Mouse (Mus musculus) mature B cell (primary cell): ENCODE measurements around the gene Rundc1.

Experiments
- in situ Hi-C: fragments of 300-500 bp; cut with MboI; formaldehyde crosslinking; loops from 2 replicates; pipeline ENCODE4 v1.14.3; 2019

The Rundc1 gene

GRCm38 (mm10) chr11:101442760-101443159 lies 17.9 kb downstream of the Rundc1 start:
- in situ Hi-C loops: loop anchor here (25.0 kb wide), 1 partner anchor 845 kb away; the partner anchor contains the start of genes Atxn7l3 and Tmub2

GRCm38 (mm10) chr11:101446319-101446718 lies 21.4 kb downstream of the Rundc1 start:
- in situ Hi-C loops: loop anchor here (25.0 kb wide), 1 partner anchor 841 kb away; the partner anchor contains the start of genes Atxn7l3 and Tmub2

- in situ Hi-C loops: loop anchor here (25.0 kb wide), 1 partner anchor 840 kb away; the partner anchor contains the start of genes Atxn7l3 and Tmub2
Observed at GRCm38 (mm10) chr11:101446860-101447259, 22.0 kb downstream of the Rundc1 start.

- in situ Hi-C loops: loop anchor here (25.0 kb wide), 1 partner anchor 840 kb away; the partner anchor contains the start of genes Atxn7l3 and Tmub2
Observed at GRCm38 (mm10) chr11:101447786-101448185, 22.9 kb downstream of the Rundc1 start.

GRCm38 (mm10) chr11:101448274-101448746 lies 23.4 kb downstream of the Rundc1 start, which contains the start of gene Ifi35:
Ifi35 (plus strand) TSS chr11:101448407.
- in situ Hi-C loops: loop anchor here (25.0 kb wide), 1 partner anchor 839 kb away; the partner anchor contains the start of genes Atxn7l3 and Tmub2

- in situ Hi-C loops: loop anchor here (25.0 kb wide), 1 partner anchor 838 kb away; the partner anchor contains the start of genes Atxn7l3 and Tmub2
Observed at GRCm38 (mm10) chr11:101448899-101449298, 24.0 kb downstream of the Rundc1 start.

GRCm38 (mm10) chr11:101449596-101449995 lies 24.7 kb downstream of the Rundc1 start:
- in situ Hi-C loops: loop anchor here (25.0 kb wide), 1 partner anchor 838 kb away; the partner anchor contains the start of genes Atxn7l3 and Tmub2

- in situ Hi-C loops: no loop called here
Observed at GRCm38 (mm10) chr11:101450394-101450793, 25.5 kb downstream of the Rundc1 start.

GRCm38 (mm10) chr11:101451536-101451935 lies 26.7 kb downstream of the Rundc1 start:
- in situ Hi-C loops: no loop called here

- in situ Hi-C loops: no loop called here
Observed at GRCm38 (mm10) chr11:101452093-101452774, 27.3 kb downstream of the Rundc1 start.

- in situ Hi-C loops: no loop called here
Observed at GRCm38 (mm10) chr11:101454702-101455101, 29.8 kb downstream of the Rundc1 start.

GRCm38 (mm10) chr11:101455627-101456026 lies 30.7 kb downstream of the Rundc1 start:
- in situ Hi-C loops: no loop called here

GRCm38 (mm10) chr11:101457631-101458030 lies 32.7 kb downstream of the Rundc1 start:
- in situ Hi-C loops: no loop called here

- in situ Hi-C loops: no loop called here
Observed at GRCm38 (mm10) chr11:101458217-101458616, 33.3 kb downstream of the Rundc1 start.

- in situ Hi-C loops: no loop called here
Observed at GRCm38 (mm10) chr11:101459716-101460115, 34.8 kb downstream of the Rundc1 start.

GRCm38 (mm10) chr11:101460321-101460720 lies 35.4 kb downstream of the Rundc1 start:
- in situ Hi-C loops: no loop called here

GRCm38 (mm10) chr11:101462141-101462540 lies 37.3 kb downstream of the Rundc1 start:
- in situ Hi-C loops: no loop called here

GRCm38 (mm10) chr11:101462583-101463440 lies 37.9 kb downstream of the Rundc1 start:
- in situ Hi-C loops: no loop called here

- in situ Hi-C loops: no loop called here
Observed at GRCm38 (mm10) chr11:101464211-101465100, 39.6 kb downstream of the Rundc1 start, which contains the start of gene Rnd2. Rnd2 (plus strand) TSS chr11:101464999.

GRCm38 (mm10) chr11:101465101-101465868 lies 40.4 kb downstream of the Rundc1 start:
- in situ Hi-C loops: no loop called here
